Comparison of ENCODE assay signal across 15 mouse cellular contexts in the genomic region with DNA sequence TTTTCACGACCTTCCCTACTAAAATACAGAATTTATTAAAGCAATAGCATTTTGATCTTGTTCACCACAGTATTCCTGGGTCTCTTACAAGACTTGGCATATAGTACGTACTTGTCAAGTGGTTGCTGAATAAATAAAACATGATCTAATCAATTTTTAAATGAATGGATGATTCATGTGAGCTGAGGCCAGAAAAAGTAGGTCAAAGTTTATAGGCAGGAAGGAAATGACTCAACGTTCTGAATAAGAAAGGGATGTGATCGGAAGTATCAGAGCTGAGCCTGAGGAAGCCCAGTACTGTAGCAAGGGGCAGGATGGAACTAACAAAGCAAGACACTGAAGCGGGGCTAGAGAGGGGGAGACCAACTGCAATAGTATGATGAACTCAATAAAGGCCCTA.
DNase-seq lines count a peak whose midpoint lies in the region; ATAC-seq and TF ChIP-seq lines count a peak whose summit lies in the region.
"Had no signal": no experiment of that assay in that cellular context is flagged by ENCODE, and none has a peak within 500 bp of the region (broad histone marks: within the 10 kb centered on the region; RNA-seq: fewer than 3 reads in every experiment).

No protein-coding gene starts in this region.

- no peak overlapping the region for H3ac ChIP-seq in myocyte (ENCODE audit: control insufficient read depth, insufficient read length)

- H3K4me3 ChIP-seq in heart, embryonic 12.5 days, result no peak overlapping the region
- no peak overlapping the region for H3K4me3 ChIP-seq in heart, embryonic 13.5 days
- H3K4me3 ChIP-seq in myocyte, result no peak overlapping the region
- no peak overlapping the region for H3K4me3 ChIP-seq in forebrain, embryonic 15.5 days
- no peak overlapping the region for H3K4me3 ChIP-seq in hindbrain, embryonic 16.5 days (ENCODE audit: low read length)
- H3K4me3 ChIP-seq: embryonic facial prominence, embryonic 13.5 days; hindbrain, embryonic 15.5 days; layer of hippocampus, adult 2 months had no signal

- H3K36me3 ChIP-seq in heart, embryonic 12.5 days, result peaks cover 6% of the 10 kb centered on the region
- H3K36me3 ChIP-seq in heart, embryonic 13.5 days, result peaks cover 22% of the 10 kb centered on the region
- peaks cover 4% of the 10 kb centered on the region for H3K36me3 ChIP-seq in myocyte (ENCODE audit: control insufficient read depth, insufficient read depth)
- peaks cover 3% of the 10 kb centered on the region; the same call in 1 of the 2 replicates for H3K36me3 ChIP-seq in forebrain, embryonic 15.5 days
- H3K36me3 ChIP-seq in hindbrain, embryonic 16.5 days (ENCODE audit: control insufficient read depth, insufficient read depth, low read length), result no peaks in the 10 kb centered on the region
- H3K36me3 ChIP-seq: hindbrain, embryonic 15.5 days had no signal

- WGBS in heart, embryonic 12.5 days, result 59% methylated on average over 5 of the region's 5 CpGs
- WGBS in heart, embryonic 13.5 days, result 55% methylated on average over 5 of the region's 5 CpGs
- 83% methylated on average over 5 of the region's 5 CpGs for WGBS in forebrain, embryonic 15.5 days
- 81% methylated on average over 5 of the region's 5 CpGs for WGBS in hindbrain, embryonic 16.5 days

- DNase-seq in heart, adult 9 months (ENCODE audit: low spot score in 2 of 2), result peak; percentile 41 to 46
- DNase-seq in CD4-positive, CD25-positive, alpha-beta regulatory T cell, adult 2 months (ENCODE audit: low read depth, low spot score), result peak; percentile 26
- DNase-seq: cerebellum, postnatal 14 days; thymus, postnatal 25 days had no signal

- H3K27me3 ChIP-seq in heart, embryonic 12.5 days (replicated peaks), result no peaks in the 10 kb centered on the region
- no peaks in the 10 kb centered on the region for H3K27me3 ChIP-seq in heart, embryonic 13.5 days (replicated peaks)
- H3K27me3 ChIP-seq in myocyte (ENCODE audit: control insufficient read depth, insufficient read depth, insufficient read length), result no peaks in the 10 kb centered on the region
- H3K27me3 ChIP-seq in forebrain, embryonic 15.5 days, result no peaks in the 10 kb centered on the region
- no peaks in the 10 kb centered on the region for H3K27me3 ChIP-seq in hindbrain, embryonic 16.5 days (replicated peaks; ENCODE audit: control insufficient read depth, insufficient read depth, low read length)
- H3K27me3 ChIP-seq: embryonic facial prominence, embryonic 13.5 days; hindbrain, embryonic 15.5 days had no signal

- H3K9me3 ChIP-seq in heart, embryonic 12.5 days (replicated peaks), result no peaks in the 10 kb centered on the region
- no peaks in the 10 kb centered on the region for H3K9me3 ChIP-seq in heart, embryonic 13.5 days
- no peaks in the 10 kb centered on the region for H3K9me3 ChIP-seq in forebrain, embryonic 15.5 days
- H3K9me3 ChIP-seq in hindbrain, embryonic 16.5 days (ENCODE audit: control insufficient read depth, low read length), result no peaks in the 10 kb centered on the region
- H3K9me3 ChIP-seq: embryonic facial prominence, embryonic 13.5 days; hindbrain, embryonic 15.5 days had no signal

- H3K27ac ChIP-seq in heart, embryonic 12.5 days (ENCODE audit: poor library complexity, severe bottlenecking), result no peak overlapping the region
- peak overlapping the region; percentile 28; the same call in 1 of the 2 replicates for H3K27ac ChIP-seq in heart, embryonic 13.5 days (replicated peaks)
- H3K27ac ChIP-seq in forebrain, embryonic 15.5 days (replicated peaks), result no peak overlapping the region
- no peak overlapping the region for H3K27ac ChIP-seq in hindbrain, embryonic 16.5 days (ENCODE audit: low read depth, low read length)
- H3K27ac ChIP-seq: embryonic facial prominence, embryonic 13.5 days; hindbrain, embryonic 15.5 days; layer of hippocampus, adult 2 months; liver, embryonic 14.5 days had no signal

- TF ChIP-seq POLR2A in myocyte (IDR thresholded peaks at IDR 0.05; ENCODE audit: insufficient read length, low read depth), result no peak

- H3K9ac ChIP-seq in heart, embryonic 12.5 days, result no peak overlapping the region
- no peak overlapping the region for H3K9ac ChIP-seq in heart, embryonic 13.5 days
- no peak overlapping the region for H3K9ac ChIP-seq in forebrain, embryonic 15.5 days (replicated peaks)
- no peak overlapping the region for H3K9ac ChIP-seq in hindbrain, embryonic 16.5 days (ENCODE audit: low read depth, low read length)
- H3K9ac ChIP-seq: embryonic facial prominence, embryonic 13.5 days; hindbrain, embryonic 15.5 days; liver, embryonic 14.5 days had no signal

- no peaks in the 10 kb centered on the region for H3K4me1 ChIP-seq in heart, embryonic 12.5 days (replicated peaks)
- peaks cover 9% of the 10 kb centered on the region for H3K4me1 ChIP-seq in heart, embryonic 13.5 days
- no peaks in the 10 kb centered on the region for H3K4me1 ChIP-seq in forebrain, embryonic 15.5 days
- H3K4me1 ChIP-seq in hindbrain, embryonic 16.5 days (ENCODE audit: control insufficient read depth, insufficient read depth, low read depth, low read length), result no peaks in the 10 kb centered on the region
- H3K4me1 ChIP-seq: embryonic facial prominence, embryonic 13.5 days; hindbrain, embryonic 15.5 days had no signal

- no peak overlapping the region for H3K4me2 ChIP-seq in heart, embryonic 12.5 days
- H3K4me2 ChIP-seq in heart, embryonic 13.5 days, result no peak overlapping the region
- H3K4me2 ChIP-seq in myocyte (ENCODE audit: low read depth), result peak overlapping the region; percentile 21
- no peak overlapping the region for H3K4me2 ChIP-seq in forebrain, embryonic 15.5 days (replicated peaks)
- H3K4me2 ChIP-seq in hindbrain, embryonic 16.5 days (ENCODE audit: low read length), result no peak overlapping the region
- H3K4me2 ChIP-seq: embryonic facial prominence, embryonic 13.5 days; hindbrain, embryonic 15.5 days; midbrain, embryonic 11.5 days had no signal

- ATAC-seq in heart, embryonic 12.5 days (ENCODE audit: insufficient number of reproducible peaks, low FRiP score), result no peak
- ATAC-seq in heart, embryonic 13.5 days (ENCODE audit: extremely low read depth, insufficient number of reproducible peaks, low FRiP score, low TSS enrichment), result no peak
- no peak for ATAC-seq in forebrain, embryonic 15.5 days (replicated peaks)
- no peak for ATAC-seq in hindbrain, embryonic 16.5 days
- ATAC-seq: forebrain, embryonic 14.5 days had no signal

- no peaks in the 10 kb centered on the region for H3K79me2 ChIP-seq in myocyte (ENCODE audit: control insufficient read depth, insufficient read depth)

TF ChIP-seq in myocyte, 11 proteins besides CTCF, POLR2A, EP300 and RAD21:
- no peak for TF ChIP-seq REST (IDR thresholded peaks at IDR 0.05; ENCODE audit: insufficient read depth, insufficient read length)
- no peak for TF ChIP-seq TCF3 (IDR thresholded peaks at IDR 0.05; ENCODE audit: insufficient read length, low read depth)
- no peak for TF ChIP-seq TCF12 (IDR thresholded peaks at IDR 0.05; ENCODE audit: insufficient read depth, poor library complexity, severe bottlenecking)
- no peak for TF ChIP-seq USF1 (IDR thresholded peaks at IDR 0.05; ENCODE audit: low read depth)
- TF ChIP-seq MAX (IDR thresholded peaks at IDR 0.05; ENCODE audit: low read depth), result no peak
- TF ChIP-seq CEBPB (IDR thresholded peaks at IDR 0.05; ENCODE audit: insufficient read depth, poor library complexity, severe bottlenecking), result no peak
- no peak for TF ChIP-seq MYOD1 (IDR thresholded peaks at IDR 0.05; ENCODE audit: control insufficient read depth in 1 of 3, insufficient read length in 2 of 3, low read depth in 2 of 3)
- TF ChIP-seq SRF (IDR thresholded peaks at IDR 0.05; ENCODE audit: control insufficient read depth, insufficient read length, low read depth), result no peak
- no peak for TF ChIP-seq E2F4 (IDR thresholded peaks at IDR 0.05; ENCODE audit: insufficient read depth)
- TF ChIP-seq MYOG (IDR thresholded peaks at IDR 0.05; ENCODE audit: control insufficient read depth in 1 of 3, insufficient read depth in 1 of 3, insufficient read length in 2 of 3, low read depth in 2 of 3), result no peak
- no peak for TF ChIP-seq POLR2AphosphoS2 (IDR thresholded peaks at IDR 0.05; ENCODE audit: insufficient read length, low read depth)
TF ChIP-seq in myocyte: peak in this region for 0.
